Mouse (Mus musculus) liver, embryonic 11.5 days (tissue): ENCODE results near the gene Cd86. TPM values are rescaled to one million over a fixed set of nuclear protein-coding genes. Genes with fewer than 3 reads are reported as not detected.

Experiments
- ATAC-seq: fragments of 200-750 bp; cut with Nextera tagmentation; replicated peaks from 2 replicates; pipeline ENCODE4 v1.8.0; 2017; ENCODE audit warnings: moderate number of reproducible peaks, mild to moderate bottlenecking, moderate TSS enrichment, moderate library complexity; ENCODE audit not compliant: low FRiP score
- DNase-seq: peaks from one replicate; pipeline ENCODE4 v3.0.0-alpha.2; 2017; ENCODE audit warnings: low spot score
- H3K27ac ChIP-seq: fragments of 300-500 bp; sonication (generic); 2 replicates; pipeline ENCODE4 v1.5.1; 2014; ENCODE audit warnings: mild to moderate bottlenecking, low read depth, low read length, control low read depth
- H3K27me3 ChIP-seq: fragments of 300-500 bp; sonication (generic); replicated peaks from 2 replicates; pipeline ENCODE4 v1.6.1; 2014; ENCODE audit warnings: low read length, mixed read lengths; ENCODE audit not compliant: control insufficient read depth, insufficient read depth
- H3K36me3 ChIP-seq: fragments of 300-500 bp; sonication (generic); 2 replicates; pipeline ENCODE4 v1.6.1; 2014; ENCODE audit warnings: mild to moderate bottlenecking, low read length, moderate library complexity, mixed read lengths; ENCODE audit not compliant: control insufficient read depth, insufficient read depth
- H3K4me1 ChIP-seq: fragments of 300-500 bp; sonication (generic); replicated peaks from 2 replicates; pipeline ENCODE4 v1.6.1; 2014; ENCODE audit warnings: low read length, mixed read lengths; ENCODE audit not compliant: control insufficient read depth, insufficient read depth
- H3K4me2 ChIP-seq: fragments of 300-500 bp; sonication (generic); 2 replicates; pipeline ENCODE4 v1.6.1; 2014; ENCODE audit warnings: mild to moderate bottlenecking, control low read depth, moderate library complexity
- H3K4me3 ChIP-seq: fragments of 300-500 bp; sonication (generic); 2 replicates; pipeline ENCODE4 v1.5.1; 2014; ENCODE audit warnings: low read depth, low read length, control low read depth
- H3K9ac ChIP-seq: fragments of 300-500 bp; sonication (generic); 2 replicates; pipeline ENCODE4 v1.6.1; 2014; ENCODE audit warnings: low read depth, low read length, control low read depth
- H3K9me3 ChIP-seq: fragments of 300-500 bp; sonication (generic); 2 replicates; pipeline ENCODE4 v1.6.1; 2016; ENCODE audit warnings: low read length, inconsistent platforms, mixed read lengths; ENCODE audit not compliant: control insufficient read depth
- WGBS: fragments of 180-500 bp; shearing (Covaris S2); extraction: QIAGEN DNeasy Blood & Tissue Kit; methylation state at CpG from one replicate; pipeline ENCODE4 v1.1.7; 2014; 5-methylcytosine and 5-hydroxymethylcytosine counted together
- polyA plus RNA-seq: library from polyadenylated mRNA; unstranded; fragments of >200 nt; fragmentation: Nextera tagmentation; extraction: Ambion mirVana; gene quantifications from 2 replicates; pipeline ENCODE4 v1.2.1, GENCODE M21; 2014

The Cd86 gene
- polyA plus RNA-seq = 4.5 and 4.6 TPM in 2 replicates

DNA sequence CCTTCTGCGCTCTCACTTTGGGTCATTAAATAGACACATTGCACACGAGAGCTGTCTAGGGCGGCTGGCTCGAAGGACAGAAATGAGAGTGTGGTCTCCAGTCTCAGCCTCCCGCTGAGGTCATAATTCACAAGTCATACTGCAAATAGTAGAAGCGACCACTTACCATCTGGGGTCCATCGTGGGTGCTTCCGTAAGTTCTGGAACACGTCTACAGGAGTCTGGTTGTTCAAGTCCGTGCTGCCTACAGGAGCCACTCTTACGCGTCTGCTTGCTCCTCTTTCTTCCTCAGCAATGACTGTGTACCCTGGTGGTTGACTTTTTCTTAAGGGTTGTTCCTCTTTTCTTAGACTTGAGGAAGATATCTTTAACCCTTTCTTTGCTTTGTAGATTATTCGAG, at the start of gene Cd86:
Gene Cd86 (minus strand): TSS at position 300 of the 400 bp plus-strand sequence.
- Histone ChIP-seq H3K4me1 (no peaks in the 10 kb centered on the region), H3K4me2 (peak within 1 kb of the TSS; percentile 17; the same call in 1 of the 2 replicates), H3K36me3 (no peaks in the 10 kb centered on the region), H3K9me3 (no peaks in the 10 kb centered on the region), H3K9ac (no peak within 1 kb of the TSS), H3K4me3 (no peak within 1 kb of the TSS), H3K27me3 (no peaks in the 10 kb centered on the region), H3K27ac (no peak within 1 kb of the TSS)
- 52% methylated on average over 13 of the region's 13 CpGs for WGBS
- DNase-seq (no peak), ATAC-seq (no peak)

DNA sequence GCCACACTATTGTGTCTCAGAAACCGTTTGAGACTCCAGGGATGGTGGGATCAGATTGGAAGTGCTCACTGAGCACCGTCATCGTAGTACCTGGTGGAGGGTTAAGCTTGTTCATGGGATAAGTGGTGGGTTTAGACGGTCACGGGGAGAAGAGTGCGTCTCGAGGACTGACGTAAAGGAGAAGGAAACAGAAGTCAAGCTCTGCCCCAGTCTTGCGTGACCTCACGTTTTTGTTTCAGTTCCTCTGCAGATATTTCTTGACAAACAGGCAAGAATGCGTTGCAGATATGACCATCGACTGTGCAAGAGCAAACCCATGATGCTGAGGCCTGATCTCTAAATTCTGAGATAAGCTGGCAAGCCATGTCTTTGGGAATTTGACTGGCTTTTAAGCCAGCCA, 45.9 kb upstream of the Cd86 start:
- Histone ChIP-seq H3K27ac (no peak overlapping the region), H3K9ac (no peak overlapping the region), H3K4me1 (no peaks in the 10 kb centered on the region), H3K9me3 (no peaks in the 10 kb centered on the region), H3K36me3 (no peaks in the 10 kb centered on the region), H3K27me3 (no peaks in the 10 kb centered on the region), H3K4me3 (no peak overlapping the region), H3K4me2 (no peak overlapping the region)
- ATAC-seq = no peak
- 83% methylated on average over 12 of the region's 12 CpGs for WGBS
- no peak for DNase-seq

DNA sequence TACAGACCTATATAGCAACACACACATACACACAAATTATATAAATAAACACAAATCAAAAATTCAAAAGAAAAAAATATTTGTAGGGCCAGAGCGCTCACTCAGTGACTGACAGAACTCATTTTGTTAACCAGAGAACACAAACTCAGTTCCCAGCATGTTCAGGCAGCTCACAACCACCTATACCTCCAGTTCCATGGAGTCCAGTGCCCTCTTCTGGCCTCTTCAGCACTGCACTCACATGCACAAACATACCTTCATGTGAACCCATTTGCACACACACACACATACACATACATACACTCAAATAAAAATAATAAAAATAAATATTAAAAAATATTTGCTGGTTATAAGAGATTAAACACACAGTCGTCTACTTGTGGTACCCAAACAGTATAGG, 44.9 kb upstream of the Cd86 start:
- no peak overlapping the region for H3K9ac ChIP-seq
- DNase-seq (no peak), ATAC-seq (no peak)
- WGBS = 76% methylated on average over 2 of the region's 2 CpGs
- H3K9me3 ChIP-seq = no peaks in the 10 kb centered on the region
- no peak overlapping the region for H3K4me2 ChIP-seq
- no peaks in the 10 kb centered on the region for H3K27me3 ChIP-seq
- no peak overlapping the region for H3K4me3 ChIP-seq
- no peak overlapping the region for H3K27ac ChIP-seq
- no peaks in the 10 kb centered on the region for H3K36me3 ChIP-seq
- no peaks in the 10 kb centered on the region for H3K4me1 ChIP-seq

DNA sequence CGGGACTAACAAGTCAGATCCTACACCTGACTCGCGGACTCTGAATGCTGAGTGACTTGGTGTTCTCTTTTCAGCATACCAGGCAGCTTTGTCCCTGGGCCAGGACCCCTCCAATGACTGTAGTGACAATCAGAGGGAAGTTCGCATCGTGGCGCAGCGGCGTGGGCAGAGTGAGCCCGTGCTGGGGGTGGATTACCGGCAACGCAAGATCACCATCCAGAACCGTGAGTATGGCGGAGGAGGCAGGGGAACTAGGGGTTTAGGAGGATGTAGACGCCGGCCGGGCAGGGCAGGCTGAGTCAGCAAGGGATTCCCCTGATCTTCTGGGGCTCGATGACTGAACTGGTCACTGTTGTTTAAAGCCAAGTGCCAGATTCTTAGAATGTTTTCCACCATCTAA, 43.5 kb upstream of the Cd86 start:
- DNase-seq = no peak
- WGBS = 82% methylated on average over 17 of the region's 17 CpGs
- Histone ChIP-seq H3K9me3 (no peaks in the 10 kb centered on the region), H3K36me3 (no peaks in the 10 kb centered on the region), H3K27ac (no peak overlapping the region), H3K9ac (no peak overlapping the region), H3K4me1 (no peaks in the 10 kb centered on the region), H3K4me3 (no peak overlapping the region), H3K4me2 (no peak overlapping the region), H3K27me3 (no peaks in the 10 kb centered on the region)
- no peak for ATAC-seq

DNA sequence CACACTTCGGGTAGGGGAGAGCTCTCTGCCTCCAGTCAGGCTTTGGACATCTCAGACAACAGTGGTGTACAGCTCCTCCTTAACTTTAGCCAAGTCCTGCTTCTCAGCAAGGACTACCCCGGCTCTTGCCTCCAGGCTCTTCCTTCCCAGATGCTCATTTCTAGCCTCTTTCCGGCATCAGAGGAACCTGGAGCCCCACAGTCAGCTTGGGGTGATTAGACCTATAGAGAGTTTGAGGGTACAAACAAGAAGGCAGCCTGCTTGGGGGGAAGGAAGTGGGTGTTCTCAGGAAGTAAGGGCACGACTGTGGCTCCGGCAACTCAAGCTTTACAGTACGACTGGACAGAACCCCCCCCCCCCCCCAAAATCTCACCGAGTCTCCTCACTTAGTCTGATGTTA, 42.9 kb upstream of the Cd86 start:
- Histone ChIP-seq H3K27me3 (no peaks in the 10 kb centered on the region), H3K4me2 (no peak overlapping the region), H3K27ac (no peak overlapping the region), H3K4me3 (no peak overlapping the region), H3K36me3 (no peaks in the 10 kb centered on the region), H3K9me3 (no peaks in the 10 kb centered on the region), H3K9ac (no peak overlapping the region), H3K4me1 (no peaks in the 10 kb centered on the region)
- DNase-seq (no peak), ATAC-seq (no peak)
- WGBS = 50% methylated on average over 7 of the region's 7 CpGs

DNA sequence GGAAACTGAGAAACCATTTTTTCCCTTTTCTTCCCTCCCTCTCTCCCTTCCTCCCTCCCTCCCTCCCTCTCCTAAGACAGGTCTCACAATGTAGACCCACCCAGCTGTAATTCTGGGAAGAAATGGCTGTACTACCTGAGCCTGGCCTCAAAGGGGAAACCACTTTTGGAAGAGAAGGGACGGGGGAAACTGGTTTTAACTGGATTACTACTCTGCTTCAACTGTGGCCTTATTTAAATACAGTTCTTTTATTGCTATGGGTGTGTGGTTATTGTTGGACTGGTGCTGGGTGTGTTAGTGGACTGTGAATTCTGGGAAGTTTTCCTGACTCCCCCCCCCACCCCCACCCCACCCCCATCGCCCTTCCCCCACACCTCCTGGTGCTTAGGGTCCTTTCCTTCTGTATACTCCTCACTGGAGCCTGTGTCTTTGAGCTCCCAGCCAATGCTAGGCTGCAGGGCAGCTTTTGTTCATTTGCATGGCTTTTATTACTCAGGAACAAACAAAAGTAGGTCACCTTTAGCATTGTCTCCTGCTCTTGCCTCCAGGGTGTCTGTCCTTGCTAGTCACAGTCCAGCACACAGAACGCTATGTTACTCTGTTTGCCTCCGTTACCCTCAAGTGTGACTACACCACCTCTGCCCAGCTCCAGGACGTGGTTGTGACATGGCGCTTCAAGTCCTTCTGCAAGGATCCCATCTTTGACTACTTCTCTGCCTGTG, 42.0 kb upstream of the Cd86 start:
- no peaks in the 10 kb centered on the region for H3K9me3 ChIP-seq
- H3K4me2 ChIP-seq = no peak overlapping the region
- no peak overlapping the region for H3K4me3 ChIP-seq
- no peak overlapping the region for H3K27ac ChIP-seq
- no peaks in the 10 kb centered on the region for H3K27me3 ChIP-seq
- WGBS = 60% methylated on average over 6 of the region's 6 CpGs
- no peaks in the 10 kb centered on the region for H3K36me3 ChIP-seq
- no peak for DNase-seq
- no peak for ATAC-seq
- no peaks in the 10 kb centered on the region for H3K4me1 ChIP-seq
- H3K9ac ChIP-seq = no peak overlapping the region

DNA sequence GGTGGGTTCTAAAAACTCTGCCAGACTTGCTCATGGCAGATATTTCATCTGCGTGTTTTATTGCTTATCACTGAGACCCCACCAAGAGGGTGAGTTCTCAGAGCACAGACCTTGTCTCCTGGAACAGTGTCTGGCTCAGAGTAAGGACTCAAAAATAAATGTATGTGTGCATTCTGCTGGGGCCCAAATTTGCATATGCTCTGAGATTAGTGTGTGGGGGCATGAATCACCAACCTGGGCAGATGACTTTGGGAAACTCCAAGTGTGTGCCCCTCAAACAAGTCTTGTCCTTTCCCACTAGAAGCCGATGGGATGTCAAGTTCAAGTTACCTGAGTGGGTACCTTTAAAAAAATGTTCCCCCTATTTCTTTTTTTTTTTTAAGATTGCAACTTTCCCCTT, 34.6 kb upstream of the Cd86 start:
- no peaks in the 10 kb centered on the region for H3K36me3 ChIP-seq
- ATAC-seq (no peak), DNase-seq (no peak)
- peaks cover 1% of the 10 kb centered on the region; the same call in 1 of the 2 replicates for H3K27me3 ChIP-seq
- no peak overlapping the region for H3K4me2 ChIP-seq
- no peaks in the 10 kb centered on the region for H3K9me3 ChIP-seq
- no peak overlapping the region for H3K9ac ChIP-seq
- H3K4me3 ChIP-seq = no peak overlapping the region
- no peaks in the 10 kb centered on the region for H3K4me1 ChIP-seq
- WGBS = 86% methylated on average over 2 of the region's 2 CpGs
- H3K27ac ChIP-seq = no peak overlapping the region

DNA sequence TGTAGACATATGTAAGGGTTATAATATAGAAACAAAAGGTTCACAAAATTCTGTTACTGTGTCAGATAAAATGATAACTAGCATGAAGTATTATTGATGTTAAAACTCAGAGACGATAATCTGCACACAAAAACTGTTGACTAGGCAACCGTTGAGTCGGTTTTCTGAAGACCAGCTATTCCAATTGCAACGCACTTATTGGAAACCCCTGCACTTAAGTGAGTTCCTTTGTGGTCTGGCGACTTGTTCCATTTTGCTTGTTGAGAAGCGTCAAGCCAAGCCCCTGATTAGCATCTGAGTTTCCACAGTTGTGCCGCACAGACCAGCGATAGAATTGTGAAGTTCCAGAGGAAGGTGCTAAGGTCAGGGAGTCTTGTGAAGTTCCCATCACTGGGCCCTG, 31.4 kb upstream of the Cd86 start:
- ATAC-seq = no peak
- Histone ChIP-seq H3K9me3 (no peaks in the 10 kb centered on the region), H3K9ac (no peak overlapping the region), H3K4me3 (no peak overlapping the region), H3K4me1 (no peaks in the 10 kb centered on the region), H3K27ac (no peak overlapping the region), H3K36me3 (no peaks in the 10 kb centered on the region), H3K4me2 (no peak overlapping the region), H3K27me3 (peaks cover 29% of the 10 kb centered on the region)
- DNase-seq = no peak
- 70% methylated on average over 8 of the region's 8 CpGs for WGBS

DNA sequence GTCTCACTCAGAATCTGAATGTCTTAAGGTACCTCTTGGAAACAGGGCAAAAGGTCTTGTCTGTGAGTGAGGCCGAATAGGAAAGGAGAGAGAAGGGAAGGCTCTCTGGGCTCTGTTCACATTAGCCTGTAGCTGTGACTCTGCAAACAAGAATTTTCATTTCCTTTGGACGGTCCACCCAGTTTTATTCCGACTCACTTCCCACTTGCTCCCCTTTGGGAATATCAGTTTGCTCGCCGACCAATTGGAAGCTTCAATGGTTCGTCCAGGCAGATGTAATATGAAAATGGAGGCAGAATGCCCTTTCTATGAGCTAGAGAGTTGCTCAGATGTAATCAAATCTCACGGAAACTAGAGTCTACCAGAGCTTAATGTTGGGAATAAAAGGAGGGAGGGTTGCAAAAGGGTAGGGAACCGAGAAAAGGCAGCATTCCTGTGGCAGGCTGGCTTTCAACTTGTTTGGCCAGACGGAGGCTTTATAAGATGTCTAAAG, 29.0 kb upstream of the Cd86 start:
- 60% methylated on average over 9 of the region's 9 CpGs for WGBS
- no peak overlapping the region for H3K4me2 ChIP-seq
- no peak for ATAC-seq

More for the DNA sequence above, 29.0 kb upstream of the Cd86 start:
- Histone ChIP-seq H3K27me3 (peaks cover 29% of the 10 kb centered on the region), H3K9ac (no peak overlapping the region), H3K9me3 (no peaks in the 10 kb centered on the region), H3K27ac (no peak overlapping the region), H3K4me1 (no peaks in the 10 kb centered on the region), H3K36me3 (no peaks in the 10 kb centered on the region), H3K4me3 (no peak overlapping the region)
- no peak for DNase-seq
